Mouse (Mus musculus) liver, adult (tissue): ENCODE results near the gene Megf11.

ENCODE experiments used
- GATA4 ChIP-seq: IDR thresholded peaks from 2 replicates; pipeline ENCODE4 v1.6.1; 2014; ENCODE audit warnings: mild to moderate bottlenecking, low read length; ENCODE audit not compliant: insufficient replicate concordance

Megf11 gene

DNA sequence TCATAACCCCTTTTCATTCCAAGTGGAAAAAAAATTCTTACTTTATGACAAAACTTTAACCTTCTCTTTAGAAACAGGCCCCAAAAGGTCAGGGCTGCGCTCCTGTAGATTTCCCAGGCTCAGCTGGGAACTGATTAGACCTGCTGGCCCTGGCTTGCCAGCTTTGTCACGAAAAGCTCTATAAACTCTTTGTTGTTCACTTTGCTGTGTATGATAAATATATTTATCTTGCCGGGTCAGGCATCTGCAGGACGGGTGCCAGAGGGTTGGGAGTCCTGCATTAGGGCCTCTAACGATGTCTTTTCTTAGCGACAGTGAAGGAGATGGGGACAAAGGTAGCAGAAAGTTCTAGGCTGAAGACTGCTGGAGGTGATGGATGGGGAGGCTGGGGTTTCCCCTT is 87.3 kb downstream of the Megf11 start:
- no peak for TF ChIP-seq GATA4

DNA sequence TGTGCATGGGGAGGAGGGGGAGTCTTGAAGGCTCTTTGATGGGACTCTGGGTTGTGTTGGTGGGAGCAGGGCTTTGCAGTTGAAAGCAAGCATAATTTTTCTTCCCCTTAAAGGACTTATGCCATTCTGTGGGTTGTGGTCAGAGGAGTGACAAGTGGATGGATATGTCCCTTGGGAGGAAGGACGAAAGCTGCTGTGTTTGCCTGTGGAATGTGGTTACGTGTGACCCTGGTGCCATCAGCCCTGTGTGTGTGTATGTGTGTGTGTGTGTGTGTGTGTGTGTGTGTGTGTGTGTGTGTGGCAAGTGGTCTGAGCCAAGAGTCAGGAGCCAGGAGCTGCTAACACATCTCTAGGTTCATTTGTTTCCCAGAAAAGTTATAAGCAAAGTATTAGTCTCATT is 87.7 kb downstream of the Megf11 start:
- TF ChIP-seq GATA4, result no peak

DNA sequence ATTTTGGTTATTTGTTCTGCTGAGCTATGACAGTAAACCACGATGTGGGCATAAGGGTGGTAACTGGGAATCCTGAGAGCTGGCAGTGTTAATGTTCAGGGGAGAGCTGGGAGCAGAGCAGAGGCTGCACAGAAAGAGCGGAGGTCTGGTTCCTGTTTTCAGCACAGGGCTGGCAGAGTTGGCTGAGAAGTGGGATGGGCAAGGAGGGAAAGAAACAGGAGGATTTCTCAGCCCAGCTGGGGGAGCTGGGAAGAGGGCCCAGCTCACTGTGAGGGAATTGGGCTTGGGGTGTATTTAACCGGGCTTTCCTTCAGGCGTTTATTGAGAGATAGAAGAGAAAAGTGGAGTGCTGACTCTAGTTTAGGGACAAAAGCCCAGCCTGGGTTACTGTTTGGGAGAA is 88.3 kb downstream of the Megf11 start:
- no peak for TF ChIP-seq GATA4

DNA sequence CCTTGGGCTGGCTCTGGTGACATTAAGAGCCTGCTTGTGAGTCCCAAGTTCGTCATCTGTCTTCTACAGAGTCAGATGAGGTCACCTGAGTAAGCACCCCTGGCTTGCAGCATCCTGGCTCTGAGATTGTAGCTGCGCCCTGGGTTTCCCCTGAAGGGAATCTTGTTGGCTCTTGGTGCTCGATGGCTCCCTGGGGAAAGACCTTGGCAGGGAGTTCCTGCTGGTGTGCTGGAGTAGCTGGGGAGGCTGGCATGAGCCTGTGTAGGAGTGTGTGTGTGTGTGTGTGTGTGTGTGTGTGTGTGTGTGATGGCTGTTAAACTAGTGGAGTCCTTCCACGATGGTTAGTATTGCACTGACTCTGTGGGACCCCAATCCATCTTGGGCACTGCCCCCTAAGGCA is 88.7 kb downstream of the Megf11 start:
- no peak for TF ChIP-seq GATA4

DNA sequence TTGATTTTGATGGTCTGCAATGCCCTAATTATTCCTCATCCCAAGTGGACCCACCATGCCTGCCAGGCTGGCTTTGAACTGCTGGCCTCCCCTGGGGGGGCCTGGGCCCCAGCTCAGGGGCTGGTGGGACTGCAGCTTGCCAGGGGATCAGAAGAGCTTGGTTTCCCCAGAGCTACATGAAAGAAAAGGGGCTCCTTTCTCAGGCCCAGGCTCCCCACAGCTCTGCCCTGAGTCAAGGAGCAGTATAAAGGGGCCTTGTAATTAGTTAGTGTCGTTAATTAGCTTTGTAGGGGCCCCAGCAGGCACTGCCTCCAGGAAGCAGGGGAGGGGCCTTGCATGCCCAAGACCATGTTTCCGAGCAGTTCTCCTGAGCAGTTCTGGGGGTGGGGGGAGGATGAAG is 90.5 kb downstream of the Megf11 start:
- TF ChIP-seq GATA4, result no peak

DNA sequence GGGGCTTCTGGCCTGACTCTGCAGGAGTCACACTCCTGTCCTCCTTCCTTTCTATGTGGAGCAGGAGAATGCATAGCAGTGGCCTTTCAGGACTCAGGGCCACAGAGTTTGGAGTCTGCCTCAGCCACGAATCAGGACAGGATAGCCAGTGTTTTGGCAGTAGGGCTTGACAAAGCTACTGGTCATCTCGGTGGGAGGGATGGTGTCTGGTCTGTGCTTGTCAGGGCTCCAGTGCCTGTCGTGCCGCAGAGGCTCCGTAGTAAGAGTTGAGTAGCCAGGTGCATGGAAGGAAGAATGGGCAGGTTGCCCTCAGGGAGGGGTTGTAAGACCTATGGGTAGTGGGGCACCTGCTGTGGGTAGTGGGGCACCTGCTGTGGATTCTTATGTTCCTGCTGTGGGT is 96.7 kb downstream of the Megf11 start:
- TF ChIP-seq GATA4, result no peak

DNA sequence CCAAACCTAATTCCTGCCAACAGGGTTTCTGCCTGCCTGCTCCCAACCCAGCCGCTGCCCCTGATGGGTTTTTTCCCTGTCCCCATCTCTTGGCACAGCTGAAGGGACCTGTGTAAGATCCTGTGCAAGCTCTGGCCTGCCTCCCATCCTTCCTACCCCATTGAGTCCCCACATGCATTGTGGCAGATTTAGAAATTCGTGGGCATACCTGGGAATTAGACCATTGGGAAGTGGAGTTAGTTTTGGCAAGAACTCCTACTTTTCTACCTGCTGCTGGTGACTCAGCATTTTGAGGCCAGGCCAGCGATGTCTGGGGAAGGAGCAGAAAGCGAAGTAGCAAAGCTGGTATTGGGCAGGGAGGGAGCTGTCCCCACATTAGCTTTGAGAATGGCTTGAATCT is 102.0 kb downstream of the Megf11 start:
- no peak for TF ChIP-seq GATA4

DNA sequence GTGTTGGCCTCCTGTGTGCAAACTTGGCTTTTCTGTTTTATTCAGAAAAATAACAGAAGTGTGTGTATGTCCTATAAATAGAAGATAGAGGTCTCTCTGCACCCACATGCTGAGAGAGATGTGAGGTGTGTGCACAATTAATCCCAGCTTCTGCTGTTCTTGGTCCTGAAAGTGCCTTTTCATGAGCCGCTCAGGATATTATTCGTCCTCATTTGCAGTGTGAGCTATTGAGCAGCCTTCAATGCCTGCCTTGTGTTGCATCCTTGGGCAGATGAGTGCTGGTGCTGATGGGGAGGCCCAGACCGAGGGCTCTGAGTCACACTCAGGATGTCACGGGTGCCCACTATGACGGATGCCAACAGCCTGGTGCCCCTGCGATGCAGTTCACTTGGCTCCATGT is 109.2 kb downstream of the Megf11 start:
- TF ChIP-seq GATA4, result no peak

DNA sequence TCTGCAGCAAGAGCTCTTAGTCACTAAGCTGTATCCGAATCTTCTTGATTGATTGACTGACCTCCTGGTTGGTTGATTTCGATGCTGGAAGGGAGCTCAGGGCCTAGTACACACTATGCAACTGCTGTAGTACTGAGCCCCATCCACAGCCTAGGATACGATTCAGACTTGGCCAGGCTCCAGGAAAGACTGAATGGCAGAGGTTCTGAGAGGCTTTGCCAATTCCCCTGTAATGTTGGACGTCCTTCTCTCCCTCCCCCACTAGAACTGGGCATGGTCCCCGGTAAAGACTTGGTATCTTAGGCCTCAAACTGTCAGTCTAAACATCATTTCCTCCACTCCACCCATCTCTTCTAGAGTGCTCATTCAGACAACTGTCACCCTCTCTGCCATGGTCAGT is 113.5 kb downstream of the Megf11 start:
- TF ChIP-seq GATA4, result no peak

DNA sequence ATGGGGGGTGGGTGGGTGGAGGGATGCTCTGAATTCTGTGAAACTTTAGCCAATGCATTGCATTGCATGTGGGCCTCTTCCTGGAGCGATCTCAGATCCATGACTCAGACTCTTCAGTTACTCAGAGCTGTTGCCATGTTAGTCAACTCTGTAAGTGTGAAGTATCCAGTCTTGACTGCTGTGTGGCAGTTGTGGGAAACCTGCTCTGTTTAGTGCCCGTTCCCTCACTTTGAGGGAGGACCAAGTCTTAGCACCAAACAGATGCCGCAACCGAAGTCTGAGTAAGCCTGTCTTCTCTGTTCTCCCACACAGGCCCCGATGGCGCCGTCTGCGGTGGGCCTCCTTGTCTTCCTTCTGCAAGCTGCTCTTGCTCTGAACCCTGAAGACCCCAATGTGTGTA is 115.8 kb downstream of the Megf11 start:
- TF ChIP-seq GATA4, result no peak

DNA sequence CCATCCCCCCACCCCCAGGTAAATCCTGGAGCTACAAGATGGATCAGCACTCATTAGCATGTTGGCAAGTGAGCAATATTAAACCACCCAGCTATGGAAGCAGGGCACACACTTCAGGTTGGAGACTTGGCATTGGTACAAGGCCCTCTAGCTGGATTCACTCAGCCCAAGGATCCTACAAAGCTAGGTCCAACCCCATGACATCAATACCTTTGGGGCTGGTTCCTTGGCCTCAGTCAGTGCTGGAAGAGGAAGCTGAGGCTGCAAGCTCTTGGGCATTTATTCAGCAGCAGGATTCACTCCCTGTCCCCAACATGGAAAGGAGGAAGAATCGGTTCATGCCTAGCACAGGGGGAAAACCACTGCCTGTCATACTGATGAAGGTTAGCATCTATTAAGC is 118.6 kb downstream of the Megf11 start:
- no peak for TF ChIP-seq GATA4

DNA sequence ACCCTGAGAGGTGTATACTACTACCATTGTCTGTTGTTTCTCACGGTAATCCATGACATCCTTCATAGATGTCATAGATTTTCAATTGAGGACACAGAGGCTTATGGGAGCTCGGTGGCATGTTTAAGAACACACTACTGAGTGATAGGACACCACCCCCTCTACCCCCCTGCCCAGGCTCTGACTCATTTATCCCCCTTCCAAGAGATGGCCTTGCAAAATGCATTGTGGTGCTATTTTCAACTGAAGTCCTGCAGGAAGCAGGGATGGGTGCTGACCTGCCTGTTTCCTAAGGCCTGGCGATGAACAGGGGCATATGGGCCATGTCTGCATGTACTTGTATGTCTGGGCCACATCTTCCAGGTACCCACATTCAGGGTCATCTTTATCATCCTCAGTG is 119.0 kb downstream of the Megf11 start:
- TF ChIP-seq GATA4, result no peak

DNA sequence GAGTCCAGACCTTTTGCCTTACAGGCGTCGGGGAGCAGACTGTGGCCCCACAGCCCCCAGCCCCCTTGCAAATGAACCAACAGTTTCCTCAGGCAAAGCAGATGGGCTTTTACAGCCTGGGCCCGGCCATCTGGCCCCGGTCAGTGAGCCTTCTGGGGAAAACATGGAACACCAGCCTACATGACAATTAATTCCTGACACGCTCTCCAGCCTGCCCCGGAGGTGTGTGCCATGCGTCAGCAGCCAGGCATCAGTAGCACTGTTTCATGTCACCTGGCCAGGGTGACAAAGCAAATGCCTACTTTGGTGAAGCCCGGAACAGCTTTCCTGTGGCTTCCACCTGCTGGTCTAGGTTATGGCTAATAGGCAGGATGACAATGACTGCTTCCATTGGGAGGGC is 119.5 kb downstream of the Megf11 start:
- no peak for TF ChIP-seq GATA4

DNA sequence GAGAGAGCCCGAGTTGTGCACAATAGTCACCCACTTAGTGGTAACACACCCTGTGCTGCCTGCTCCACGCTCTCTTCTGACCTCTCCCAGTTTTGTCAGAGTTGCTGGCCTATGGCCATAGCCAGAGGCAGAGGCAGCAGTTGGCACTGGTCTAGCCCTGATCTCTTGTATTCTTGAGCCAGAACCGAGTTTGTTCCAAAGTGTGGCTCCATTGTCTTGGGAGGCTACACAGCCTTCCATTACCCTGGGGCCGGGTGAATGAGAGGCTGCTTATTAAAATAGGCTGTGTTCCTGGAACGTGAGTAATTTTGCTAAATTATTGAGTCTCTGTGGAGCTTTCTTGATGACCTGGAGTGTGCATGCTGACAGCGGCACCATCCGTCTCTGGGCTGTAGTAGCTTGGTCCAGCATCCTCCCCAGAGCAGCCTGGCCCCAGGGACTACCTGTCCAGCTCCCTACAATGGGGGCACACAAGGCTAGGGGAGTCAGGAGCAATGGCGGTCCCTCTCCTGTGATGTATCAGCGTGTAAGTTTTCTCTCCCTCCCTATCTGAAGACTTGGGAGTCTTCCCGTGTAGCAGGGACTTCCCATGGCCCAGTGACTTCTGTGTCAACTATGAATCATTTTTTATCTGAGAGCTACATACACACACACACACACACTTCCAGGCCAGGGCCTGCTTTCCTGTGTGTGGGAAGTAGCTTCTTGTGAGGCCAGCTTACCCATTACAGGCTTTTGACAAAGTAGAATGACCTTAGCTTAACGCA is 121.2 kb downstream of the Megf11 start:
- TF ChIP-seq GATA4, result peak; percentile 95

DNA sequence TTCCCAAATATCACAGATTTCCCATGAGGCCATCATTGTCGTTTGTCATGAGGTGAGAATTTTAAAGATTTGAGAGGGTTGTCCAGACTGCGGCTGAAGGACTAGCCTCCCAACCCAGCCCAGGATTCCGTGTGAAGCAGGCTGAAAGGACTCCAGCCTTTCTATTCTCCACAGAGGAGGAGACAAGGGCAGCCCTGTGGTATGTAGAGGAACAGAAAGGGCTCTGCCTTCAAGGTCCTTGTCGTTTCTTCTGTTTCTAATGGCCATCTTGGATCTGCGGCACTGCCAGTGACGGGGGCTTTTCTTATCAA is 121.7 kb downstream of the Megf11 start:
- TF ChIP-seq GATA4, result no peak

DNA sequence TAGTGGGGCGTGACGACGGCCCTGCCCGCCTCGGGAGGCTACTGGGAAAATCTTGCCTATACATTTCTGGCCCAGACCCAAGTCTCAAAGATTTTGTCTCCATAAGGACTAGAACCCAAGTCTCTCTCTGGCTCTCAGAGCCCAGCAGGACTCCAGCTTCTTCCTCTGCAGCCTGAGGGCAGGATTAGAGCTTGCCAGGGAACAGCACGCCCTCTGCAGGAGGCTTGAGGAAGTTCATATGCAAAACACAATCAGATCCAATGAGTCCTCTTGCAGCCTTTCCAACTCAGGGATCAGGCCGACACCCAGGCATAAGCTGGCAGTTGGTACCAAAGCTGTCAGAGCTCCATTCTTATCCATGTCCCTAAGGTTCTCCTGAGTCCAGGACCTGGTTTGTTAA is 122.6 kb downstream of the Megf11 start:
- no peak for TF ChIP-seq GATA4

DNA sequence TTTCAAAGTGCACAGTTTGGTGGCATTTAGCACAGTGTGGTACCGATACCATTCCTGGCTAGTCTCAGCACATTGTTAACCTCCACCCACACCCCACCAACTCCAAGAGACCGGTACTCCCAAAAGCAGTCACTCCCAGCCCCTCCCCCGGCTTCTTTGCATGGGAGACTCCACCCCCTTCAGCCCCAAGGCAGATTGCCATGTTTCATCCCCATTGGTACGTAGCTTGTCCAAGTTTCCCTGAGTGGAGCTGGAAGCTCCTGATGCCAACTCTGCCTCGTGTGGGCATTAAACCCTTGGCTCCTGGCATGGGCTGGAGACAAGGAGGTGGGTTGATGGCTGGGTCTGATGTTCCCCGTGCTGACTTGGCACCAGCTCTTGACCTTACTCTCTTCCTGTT is 129.4 kb downstream of the Megf11 start:
- TF ChIP-seq GATA4, result no peak
